Mouse (Mus musculus) embryonic facial prominence, embryonic 13.5 days (tissue): ENCODE results near the gene Eefsec. TPM values are rescaled to one million over a fixed set of nuclear protein-coding genes. Genes with fewer than 3 reads are reported as not detected.

ENCODE experiments used
- polyA plus RNA-seq: library from polyadenylated mRNA; unstranded; fragments of >200 nt; fragmentation: Nextera tagmentation; extraction: Ambion mirVana; gene quantifications from 2 replicates; pipeline ENCODE4 v1.2.1, GENCODE M21; 2015

Eefsec gene
- polyA plus RNA-seq, 1 experiment from 2014 or later: 46.9 TPM

Other genes with a start within 250 kb of the Eefsec start
- not detected in 2 replicates for gene Dnajb8, start 224.3 kb downstream of the Eefsec start, polyA plus RNA-seq
- gene Ruvbl1, start 18.9 kb upstream of the Eefsec start, polyA plus RNA-seq: 148 and 158 TPM in 2 replicates
- 249 and 250 TPM in 2 replicates for gene Sec61a1, start 72.4 kb upstream of the Eefsec start, polyA plus RNA-seq
- 0.21 and 0.23 TPM in 2 replicates for gene Kbtbd12, start 191.4 kb upstream of the Eefsec start, polyA plus RNA-seq